Mouse (Mus musculus): ENCODE measurements around the gene Glipr2.
A peak's percentile ranks its signal among the peaks of the same experiment; 100 is the strongest.

Gene Glipr2

DNA sequence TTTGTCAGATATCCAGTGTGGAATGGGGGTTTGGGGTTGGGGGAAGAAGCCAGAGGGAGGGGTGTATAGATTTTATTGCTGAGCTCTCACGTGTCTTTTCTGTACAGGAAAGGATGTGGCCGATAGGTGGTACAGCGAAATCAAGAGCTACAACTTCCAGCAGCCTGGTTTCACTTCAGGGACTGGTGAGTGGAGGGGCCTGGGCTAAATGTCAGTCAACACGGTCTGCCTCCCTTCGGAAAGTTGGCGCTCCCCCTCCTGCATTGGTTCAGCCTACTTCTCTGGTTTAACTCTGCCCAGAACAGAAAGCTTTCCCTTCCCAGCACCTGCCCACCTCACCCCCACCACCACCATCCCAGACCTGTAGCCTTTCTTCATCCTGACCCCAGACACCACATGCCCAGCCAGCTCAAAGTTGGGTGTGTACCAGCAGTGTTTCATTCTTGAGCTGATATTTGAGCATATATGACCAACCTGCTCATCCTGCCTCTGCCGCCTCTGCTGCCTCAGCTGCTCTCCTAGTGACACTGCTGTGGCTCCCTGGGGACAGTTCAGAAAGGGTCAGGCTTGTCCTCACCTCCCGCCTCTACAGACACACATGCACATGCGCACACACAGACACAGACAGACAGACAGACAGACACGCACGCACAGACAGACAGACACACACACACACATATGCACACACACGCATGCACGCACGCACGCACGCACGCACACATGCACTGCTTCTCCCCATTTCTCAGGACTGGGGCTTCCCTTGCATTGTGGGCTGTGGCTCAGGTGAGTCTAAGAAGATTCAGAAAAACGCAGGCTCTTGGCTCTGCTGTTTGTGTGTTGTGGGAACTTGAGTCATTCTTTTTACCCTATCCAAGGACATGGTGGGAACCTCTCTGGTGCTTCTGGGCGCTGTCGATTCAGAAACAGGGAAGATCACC, 13.5 kb downstream of the Glipr2 start:
- DNase-seq (ENCODE audit: low spot score in 2 of 2), result no peak

DNA sequence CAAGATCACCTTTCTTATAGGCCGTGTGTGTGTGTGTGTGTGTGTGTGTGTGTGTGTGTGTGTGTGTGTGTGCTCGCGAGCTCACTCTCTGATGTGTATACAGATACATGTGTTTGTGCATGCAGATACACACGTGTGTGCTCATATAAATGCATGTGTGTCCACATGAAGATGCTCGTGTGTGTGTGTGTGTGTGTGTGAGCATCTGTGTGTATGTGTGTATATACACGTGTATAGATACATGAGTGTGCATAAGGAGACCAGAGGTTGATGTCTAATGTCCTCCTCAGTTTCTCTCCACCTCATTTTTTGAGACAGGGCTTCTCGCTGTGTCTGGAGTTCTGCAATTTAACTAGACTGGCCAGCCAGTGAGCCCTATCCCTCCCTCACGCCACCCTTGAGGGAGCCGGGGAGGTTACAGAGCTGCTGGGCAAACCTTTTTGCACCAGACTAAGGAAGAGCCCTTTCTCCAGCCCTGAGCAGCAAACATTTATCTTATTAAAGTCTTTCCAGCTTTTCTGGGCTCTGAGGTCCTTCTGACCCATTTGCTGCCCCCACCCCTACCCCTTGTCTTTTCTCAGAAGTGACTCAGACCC, 14.4 kb downstream of the Glipr2 start:
- no peak for DNase-seq (ENCODE audit: low spot score in 2 of 2)

DNA sequence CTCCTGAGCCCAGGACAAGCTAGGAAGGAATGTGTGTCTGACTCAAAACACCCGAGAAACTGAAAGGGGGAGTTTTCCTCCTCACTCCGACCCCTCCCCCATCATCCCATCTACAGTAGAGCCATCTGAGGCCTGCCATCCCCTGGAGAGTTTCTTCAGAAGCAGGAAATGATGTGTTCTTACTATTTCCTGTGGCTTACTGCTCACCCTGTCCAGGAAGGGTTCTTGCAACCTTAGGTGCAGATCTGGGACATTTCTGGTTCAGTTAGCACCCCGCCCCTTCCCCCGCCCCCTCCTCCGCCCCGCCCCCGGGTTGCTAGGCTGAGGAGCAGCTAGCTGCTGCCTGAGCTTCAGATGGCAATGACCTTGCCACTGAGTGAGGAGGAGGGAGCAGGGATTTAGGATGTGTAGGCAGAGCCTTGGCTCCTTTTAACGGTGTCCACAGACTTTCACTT, 15.0 kb downstream of the Glipr2 start:
- no peak for DNase-seq (ENCODE audit: low spot score in 2 of 2)

DNA sequence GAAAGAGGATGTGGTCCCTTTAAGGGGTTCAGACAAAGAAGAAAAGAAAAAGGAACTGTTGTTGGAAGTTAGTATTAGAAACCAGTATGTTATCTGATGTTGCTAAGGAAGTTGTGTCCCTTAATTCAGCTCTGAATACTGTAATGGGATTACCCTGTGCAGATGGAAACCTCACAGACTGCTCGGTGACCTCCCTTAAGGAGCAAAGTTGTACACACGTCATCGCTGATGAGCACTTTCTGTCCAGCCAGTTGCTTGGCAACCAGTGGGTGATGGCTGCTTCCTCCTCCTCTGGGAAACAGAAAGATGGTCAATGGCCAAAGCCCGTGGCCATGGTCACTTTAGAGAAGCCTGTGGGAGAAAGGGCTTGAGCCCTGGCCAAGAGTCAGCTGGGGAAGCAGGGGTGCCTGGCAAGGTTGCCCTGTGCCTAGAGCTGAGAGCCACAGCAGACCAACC, 16.4 kb downstream of the Glipr2 start:
- DNase-seq (ENCODE audit: low spot score in 2 of 2), result peak; percentile 35 to 41

DNA sequence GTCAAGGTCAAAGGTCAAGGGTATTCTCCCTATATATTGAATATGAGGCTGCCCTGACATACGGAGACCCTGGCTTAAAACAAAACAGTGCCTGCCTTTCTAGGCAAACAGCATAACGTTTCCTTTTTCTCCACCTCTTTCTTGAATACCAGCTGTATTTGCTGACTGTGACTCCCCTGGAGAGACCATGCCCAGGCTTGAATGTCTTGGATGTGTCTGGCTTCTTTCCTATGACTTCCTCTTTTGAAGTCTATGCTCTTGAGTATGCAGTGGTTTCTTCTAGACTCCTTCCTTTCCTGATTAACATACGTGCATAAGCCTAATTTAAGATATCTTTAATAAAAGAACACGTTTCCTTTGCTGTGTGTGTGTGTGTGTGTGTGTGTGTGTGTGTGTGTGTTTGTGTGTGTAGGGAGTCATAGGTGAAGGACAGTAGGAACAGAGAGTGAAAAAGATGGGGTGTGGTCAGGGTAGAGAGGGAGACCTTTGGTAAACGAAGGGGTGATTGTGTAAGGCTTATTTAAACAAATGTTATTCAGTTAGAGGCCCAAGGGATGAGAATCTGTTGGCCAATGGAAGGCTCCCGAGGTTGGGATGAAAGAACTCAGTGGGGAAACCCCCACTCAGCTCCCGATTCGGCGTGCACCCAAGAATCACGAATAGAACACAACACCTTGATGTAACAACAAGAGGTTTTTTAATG, 17.9 kb downstream of the Glipr2 start:
- DNase-seq (ENCODE audit: low spot score in 2 of 2), result no peak

DNA sequence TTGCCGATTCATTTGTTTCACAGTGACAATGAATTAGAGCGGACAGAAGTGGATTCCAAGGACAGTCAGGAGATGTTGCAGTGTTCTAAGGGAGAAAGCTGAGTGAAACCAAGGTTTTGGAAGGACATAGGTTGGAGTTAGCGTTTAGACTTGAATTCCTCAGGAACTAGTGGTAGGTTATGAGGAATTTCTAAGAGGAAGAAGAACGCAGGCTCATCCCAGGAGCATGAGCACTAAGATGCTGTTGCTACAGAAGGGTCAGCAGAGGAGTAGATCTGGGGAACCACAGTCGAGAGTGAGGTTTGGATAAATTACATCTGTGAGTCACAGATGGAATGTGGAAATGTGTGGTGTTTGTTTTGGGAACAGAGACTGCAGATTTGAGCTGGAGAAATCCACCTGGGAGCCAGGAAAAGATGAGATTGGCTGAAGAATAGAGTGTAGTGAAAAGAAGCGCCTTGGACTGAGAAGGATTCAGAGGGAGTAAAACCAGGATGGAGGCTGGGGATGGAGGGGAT, 19.1 kb downstream of the Glipr2 start:
- no peak for DNase-seq (ENCODE audit: low spot score in 2 of 2)

DNA sequence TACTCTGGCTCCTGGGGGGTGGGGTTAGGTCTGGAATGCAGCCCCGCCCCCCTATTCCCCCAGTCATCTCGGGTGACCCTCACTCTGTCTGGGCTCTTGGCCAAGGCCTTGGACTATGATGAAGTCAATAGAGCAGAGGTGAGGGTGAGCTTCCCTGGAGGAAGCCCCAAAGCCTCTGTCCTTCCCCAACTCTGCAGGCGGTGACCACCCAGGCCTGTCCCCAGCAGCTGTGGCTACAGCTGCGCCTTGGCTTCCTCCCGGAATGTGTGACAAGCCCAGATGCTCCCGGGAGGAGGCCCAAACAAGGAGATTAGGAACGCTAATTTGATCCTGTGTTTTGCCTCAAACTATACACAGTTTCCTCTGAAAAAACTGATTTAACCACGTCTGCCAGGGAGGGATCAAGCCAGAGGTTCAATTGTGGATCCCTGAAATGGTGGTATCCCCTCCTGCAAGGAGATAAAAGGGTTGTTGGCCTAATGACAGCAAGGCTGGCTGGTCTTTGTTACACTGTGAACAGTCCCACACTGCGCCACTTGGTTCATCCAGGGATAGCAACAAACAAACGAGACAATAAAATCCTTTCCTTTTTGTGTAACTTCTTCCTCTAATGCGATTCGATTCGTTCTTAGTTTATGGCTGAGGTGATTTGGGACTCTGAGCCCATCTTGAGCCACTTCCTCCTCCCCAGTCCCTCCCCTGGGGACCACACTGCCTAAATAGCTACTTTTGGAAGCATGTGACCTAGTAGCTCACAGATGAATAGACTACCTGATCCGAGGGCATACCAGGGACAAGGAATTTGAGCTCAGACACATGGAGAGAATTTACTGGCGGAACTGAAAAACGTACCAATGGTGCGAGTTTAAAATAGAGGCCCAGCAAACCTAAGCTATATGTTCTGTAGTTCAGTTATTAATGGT, 21.6 kb downstream of the Glipr2 start:
- no peak for DNase-seq (ENCODE audit: low spot score in 2 of 2)

DNA sequence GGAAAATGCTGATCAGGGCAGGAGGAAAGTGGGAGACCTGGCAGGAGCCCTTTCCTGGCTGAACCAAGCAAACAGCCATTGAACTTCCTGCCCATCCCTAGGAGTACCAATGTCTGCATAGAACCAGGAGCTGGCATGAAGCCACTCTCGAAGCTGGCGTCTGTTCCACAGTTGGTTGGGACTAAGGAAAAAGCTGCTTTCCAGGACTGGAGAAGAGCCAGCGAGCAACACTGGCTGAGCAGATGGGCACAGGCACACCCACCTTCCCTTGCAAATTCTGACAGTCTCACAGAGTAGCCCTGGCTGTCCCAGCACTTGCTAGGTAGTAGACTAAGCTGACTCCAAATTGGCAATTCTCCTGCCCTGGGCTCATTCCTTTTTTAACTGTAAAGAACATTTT, 22.5 kb downstream of the Glipr2 start:
- DNase-seq (ENCODE audit: low spot score in 2 of 2), result peak; percentile 91 to 95

DNA sequence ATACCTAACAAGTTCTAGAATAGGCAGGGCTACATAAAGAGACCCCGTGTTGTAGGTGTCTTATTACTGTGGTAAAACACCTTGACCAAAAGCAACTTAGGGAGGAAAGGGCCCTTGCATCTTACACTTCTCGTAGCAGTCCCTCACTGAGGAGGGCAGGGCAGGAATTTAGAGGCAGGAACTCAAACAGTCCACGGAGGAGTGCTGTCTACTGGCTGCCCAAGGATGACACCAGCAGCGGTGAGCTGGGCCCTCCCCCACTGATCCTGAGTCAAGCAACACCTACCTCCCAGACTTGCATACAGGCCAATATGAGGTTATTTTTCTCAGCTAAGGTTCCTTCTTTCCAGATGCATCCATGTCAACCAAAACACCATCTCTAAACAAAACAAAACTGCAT, 23.0 kb downstream of the Glipr2 start:
- DNase-seq (ENCODE audit: low spot score in 2 of 2), result no peak

DNA sequence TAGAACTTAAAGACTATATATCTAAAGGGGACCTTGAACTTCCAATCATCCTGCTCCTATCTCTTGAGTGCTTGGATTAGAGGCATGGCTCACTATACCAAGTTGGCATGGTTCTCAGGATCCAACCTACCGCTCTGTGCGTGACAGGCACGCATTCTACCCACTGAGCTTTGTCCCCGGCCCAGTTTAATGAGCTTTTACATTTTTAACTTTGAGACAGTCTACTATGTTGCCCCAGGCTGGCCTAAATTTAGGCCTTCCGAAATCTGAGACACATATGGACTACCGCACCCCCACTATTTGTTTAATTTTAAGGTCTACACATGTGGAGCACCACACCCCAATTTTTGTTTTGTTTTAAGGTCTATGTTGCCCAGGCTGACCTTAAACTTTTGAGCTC, 23.6 kb downstream of the Glipr2 start:
- DNase-seq (ENCODE audit: low spot score in 2 of 2), result no peak

DNA sequence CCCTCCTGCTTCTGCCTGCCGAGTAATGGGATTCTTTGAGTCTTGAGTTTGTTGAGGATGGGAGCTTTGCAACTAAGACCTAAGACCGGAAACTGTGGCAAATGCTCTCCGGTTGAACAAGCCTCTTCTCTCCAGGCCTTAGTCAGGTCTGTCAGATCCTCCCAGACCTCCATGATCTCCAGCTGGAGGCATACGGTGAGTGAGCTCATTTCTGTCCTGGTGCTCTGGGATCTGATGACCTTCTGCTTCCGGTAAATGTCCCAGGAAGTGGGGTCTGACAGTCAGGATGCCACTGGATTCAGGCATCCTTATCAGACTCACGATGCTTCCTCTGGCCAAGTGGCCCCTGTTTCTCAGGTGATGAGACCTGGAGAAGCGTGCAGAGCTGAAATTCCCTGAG, 24.1 kb downstream of the Glipr2 start:
- DNase-seq (ENCODE audit: low spot score in 2 of 2), result no peak

DNA sequence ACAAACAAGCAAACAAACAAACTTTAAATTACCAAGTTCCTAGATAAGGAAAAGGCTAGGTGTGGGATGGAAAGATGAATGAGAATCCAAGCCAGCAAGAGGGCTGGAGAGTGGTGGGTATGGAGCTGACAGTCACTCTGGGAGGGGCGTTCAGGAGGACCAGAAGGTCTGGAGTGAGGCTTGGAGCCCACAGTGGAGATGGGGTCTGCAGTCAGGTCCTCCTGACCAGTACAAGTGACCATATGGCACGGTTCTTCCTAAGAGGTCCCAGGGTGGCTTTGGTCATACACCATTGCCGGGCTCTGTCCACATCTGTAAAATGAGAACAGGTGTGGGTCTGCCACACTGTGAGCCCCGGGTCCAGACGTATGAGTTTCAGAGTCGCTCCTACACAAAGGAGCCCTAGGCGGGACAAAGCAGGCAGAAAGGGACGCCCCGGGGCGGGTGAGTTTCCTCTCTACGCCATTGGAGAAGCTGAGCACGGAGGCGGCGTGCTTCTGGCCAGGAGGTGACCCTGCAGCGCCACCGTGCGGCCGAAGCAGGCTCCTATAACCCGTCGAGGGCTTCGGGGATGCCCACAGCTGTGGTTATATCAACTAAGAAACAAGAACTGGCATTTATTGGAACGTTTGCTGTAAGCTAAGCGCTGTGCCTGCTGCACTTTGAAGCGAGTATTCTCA, 25.0 kb downstream of the Glipr2 start:
- peak; percentile 92 to 93 for DNase-seq (ENCODE audit: low spot score in 2 of 2)

DNA sequence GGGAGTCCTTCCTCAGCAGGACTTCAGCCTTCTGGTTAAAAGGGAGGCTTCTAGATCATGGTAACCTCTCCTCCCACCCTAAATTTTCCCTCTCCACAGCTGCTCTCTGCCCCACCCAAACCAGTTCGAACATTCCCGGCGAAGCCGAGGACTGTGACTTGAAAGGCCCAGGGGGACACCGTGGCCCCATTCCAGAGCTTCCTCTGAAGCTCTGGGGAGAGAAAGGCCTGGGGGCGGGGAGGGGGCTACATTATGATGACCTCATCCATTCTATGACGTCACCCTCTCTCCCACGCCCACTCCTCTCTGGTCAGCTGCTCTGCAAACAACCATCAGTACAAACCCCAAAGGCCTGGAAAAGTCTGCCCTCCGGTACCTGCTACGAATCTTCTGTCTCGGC, 26.0 kb downstream of the Glipr2 start, which contains the start of gene Ccin:
TSS of gene Ccin (plus strand) at position 303 of the 400 bp plus-strand sequence.
- no peak for DNase-seq (ENCODE audit: low spot score in 2 of 2)

DNA sequence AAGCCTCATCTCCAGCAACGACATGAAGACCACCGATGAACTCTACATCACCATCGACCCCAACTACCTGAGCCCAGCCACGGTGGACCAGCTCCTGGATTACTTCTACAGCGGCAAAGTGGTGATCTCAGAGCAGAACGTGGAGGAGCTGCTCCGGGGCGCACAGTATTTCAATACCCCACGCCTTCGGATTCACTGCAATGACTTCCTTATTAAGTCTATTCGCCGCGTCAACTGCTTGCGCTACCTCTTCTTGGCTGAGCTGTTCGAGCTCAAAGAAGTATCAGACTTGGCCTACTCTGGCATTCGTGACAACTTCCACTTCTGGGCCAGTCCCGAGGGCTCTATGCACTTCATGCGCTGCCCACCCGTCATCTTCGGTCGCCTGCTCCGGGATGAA, 26.6 kb downstream of the Glipr2 start:
- DNase-seq (ENCODE audit: low spot score in 2 of 2), result no peak

DNA sequence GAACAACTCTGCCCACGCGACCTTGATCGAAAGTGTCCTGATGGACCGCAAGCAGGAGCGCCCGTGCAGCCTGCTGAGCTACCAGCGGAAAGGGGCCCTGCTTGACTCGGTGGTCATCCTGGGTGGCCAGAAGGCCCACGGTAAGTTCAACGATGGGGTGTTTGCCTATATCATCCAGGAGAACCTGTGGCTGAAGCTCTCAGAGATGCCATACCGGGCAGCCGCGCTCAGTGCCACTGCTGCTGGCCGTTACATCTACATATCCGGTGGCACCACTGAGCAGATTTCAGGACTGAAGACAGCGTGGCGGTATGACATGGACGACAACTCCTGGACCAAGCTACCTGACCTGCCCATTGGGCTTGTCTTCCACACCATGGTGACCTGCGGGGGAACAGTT, 27.1 kb downstream of the Glipr2 start:
- no peak for DNase-seq (ENCODE audit: low spot score in 2 of 2)

DNA sequence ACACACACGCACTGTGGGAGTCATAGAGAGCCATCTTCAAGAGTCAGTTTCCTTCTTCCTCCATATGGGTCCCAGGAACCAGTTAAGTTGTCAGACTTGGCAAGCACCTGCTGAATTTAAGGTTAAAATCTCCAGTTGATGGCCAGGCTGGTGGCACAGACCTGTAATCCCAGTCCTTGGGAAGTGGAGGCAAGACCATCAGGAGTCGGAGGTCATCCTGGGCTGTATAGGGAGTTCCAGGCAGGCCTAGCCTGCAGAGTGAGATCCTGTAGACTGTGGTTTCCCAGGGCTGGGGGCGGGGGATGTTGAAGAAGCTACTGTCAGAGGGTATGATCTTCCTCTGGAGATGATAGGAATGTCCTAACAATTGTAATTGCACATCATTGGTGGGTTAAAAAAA, 31.8 kb downstream of the Glipr2 start:
- DNase-seq (ENCODE audit: low spot score in 2 of 2), result no peak

DNA sequence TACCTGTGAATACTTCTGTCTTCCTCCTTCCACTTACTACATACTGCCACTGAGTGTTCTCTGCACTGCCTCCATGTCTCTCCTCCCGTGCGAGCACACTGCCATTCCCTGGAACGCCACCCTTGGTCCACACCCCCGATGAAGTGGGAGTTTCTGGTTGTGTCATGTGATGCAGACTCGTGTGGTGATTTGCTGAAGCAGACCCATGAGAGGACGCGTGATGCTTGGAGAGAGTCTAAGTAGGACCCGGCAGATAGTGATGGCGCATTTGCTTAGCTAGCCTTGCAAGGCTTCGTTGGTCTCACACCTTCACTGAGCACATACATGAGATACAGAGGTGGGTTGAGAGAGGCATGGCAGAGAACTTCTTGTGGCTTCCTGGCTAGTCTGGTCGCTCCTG, 35.9 kb downstream of the Glipr2 start:
- no peak for DNase-seq (ENCODE audit: low spot score in 2 of 2)

DNA sequence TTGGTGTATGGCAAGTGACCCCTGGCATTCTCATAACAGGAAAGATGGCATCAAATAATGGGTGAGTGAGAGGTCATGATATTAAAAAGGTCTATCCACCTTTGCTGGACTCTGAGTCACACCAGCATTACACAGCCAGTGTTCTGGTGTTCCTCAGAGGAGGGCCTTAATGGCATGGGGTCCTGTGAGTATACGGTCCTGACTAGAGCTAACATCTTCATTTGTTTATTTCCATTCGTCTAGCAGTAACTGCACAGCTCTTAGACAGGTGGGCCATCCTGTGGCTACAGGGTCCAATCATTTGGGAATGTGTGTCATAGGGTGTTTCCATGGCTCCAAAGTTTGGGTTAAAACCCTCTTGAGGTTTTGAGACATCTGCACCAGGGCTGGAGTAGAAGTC, 37.1 kb downstream of the Glipr2 start:
- no peak for DNase-seq (ENCODE audit: low spot score in 2 of 2)

DNA sequence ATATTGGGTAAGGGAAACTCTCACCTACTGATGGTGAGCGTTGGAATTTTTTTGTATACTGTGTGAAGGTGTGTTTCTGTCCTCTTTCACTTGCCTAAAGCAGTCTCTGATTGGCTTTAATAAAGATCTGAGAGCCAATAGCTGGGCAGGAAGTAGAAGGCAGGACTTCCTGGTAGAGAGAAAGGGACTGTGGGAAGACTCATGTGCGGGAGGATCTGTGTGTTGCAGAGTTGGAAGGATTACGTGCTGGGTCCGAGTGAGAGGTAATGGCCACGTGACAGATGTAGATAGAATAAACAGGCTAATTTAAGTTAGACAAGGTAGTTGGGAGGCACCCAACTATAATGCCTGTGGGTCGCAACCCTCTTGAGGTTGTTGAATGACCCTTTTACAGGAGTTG, 46.4 kb downstream of the Glipr2 start:
- no peak for DNase-seq (ENCODE audit: low spot score in 2 of 2)

DNA sequence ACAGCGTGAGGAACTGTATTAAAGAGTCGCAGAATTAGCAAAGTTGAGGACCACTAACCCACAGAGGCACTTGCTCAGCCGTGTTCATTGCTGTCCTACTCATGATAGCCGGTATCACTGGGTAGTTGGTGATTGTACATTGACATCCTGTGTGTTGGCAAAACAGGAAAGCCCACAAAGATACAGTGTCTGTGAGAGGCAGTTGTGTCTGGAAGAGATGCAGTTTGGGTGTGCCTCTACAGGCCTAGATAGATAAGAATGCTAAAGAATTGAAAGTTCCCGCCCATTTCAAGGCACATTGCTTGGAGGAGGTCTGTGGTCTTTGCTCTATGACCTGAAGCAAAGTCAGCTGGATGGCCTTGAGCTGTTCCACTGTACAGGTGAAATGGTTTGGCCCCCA, 46.9 kb downstream of the Glipr2 start, which contains the start of gene Clta:
TSS of gene Clta (plus strand) at position 327 of the 400 bp plus-strand sequence.
- DNase-seq (ENCODE audit: low spot score in 2 of 2), result no peak
